Mouse (Mus musculus) hindbrain, embryonic 10.5 days (tissue): ENCODE measurements at regions not wholly inside any gene's neighbourhood (a gene's known extent, or its start where the extent isn't known, plus 50 kb on each side); places are given as distances from the start of the nearest gene placed in this dataset.

Source experiments
- DNase-seq: peaks from one replicate; pipeline ENCODE4 v3.0.0-alpha.2; 2017; ENCODE audit warnings: low spot score
- H3K27ac ChIP-seq: fragments of 300-500 bp; sonication (generic); 2 replicates; pipeline ENCODE4 v1.5.1; 2016; ENCODE audit warnings: mild to moderate bottlenecking, moderate library complexity
- H3K27me3 ChIP-seq: fragments of 300-500 bp; sonication (generic); 2 replicates; pipeline ENCODE4 v1.6.1; 2016; ENCODE audit warnings: mild to moderate bottlenecking; ENCODE audit not compliant: poor library complexity, insufficient read depth, severe bottlenecking
- H3K36me3 ChIP-seq: fragments of 300-500 bp; sonication (generic); 2 replicates; pipeline ENCODE4 v1.6.1; 2016; ENCODE audit warnings: mild to moderate bottlenecking, moderate library complexity
- H3K4me1 ChIP-seq: fragments of 300-500 bp; sonication (generic); replicated peaks from 2 replicates; pipeline ENCODE4 v1.6.1; 2016; ENCODE audit warnings: mild to moderate bottlenecking
- H3K4me3 ChIP-seq: fragments of 300-500 bp; sonication (generic); 2 replicates; pipeline ENCODE4 v1.5.1; 2016; ENCODE audit warnings: mild to moderate bottlenecking, moderate library complexity
- H3K9me3 ChIP-seq: fragments of 300-500 bp; sonication (generic); 2 replicates; pipeline ENCODE4 v1.6.1; 2016; ENCODE audit warnings: mild to moderate bottlenecking, moderate library complexity
- WGBS: fragments of 180-500 bp; shearing (Covaris S2); methylation state at CpG from one replicate; pipeline ENCODE4 v1.1.7; 2016; 5-methylcytosine and 5-hydroxymethylcytosine counted together

DNA sequence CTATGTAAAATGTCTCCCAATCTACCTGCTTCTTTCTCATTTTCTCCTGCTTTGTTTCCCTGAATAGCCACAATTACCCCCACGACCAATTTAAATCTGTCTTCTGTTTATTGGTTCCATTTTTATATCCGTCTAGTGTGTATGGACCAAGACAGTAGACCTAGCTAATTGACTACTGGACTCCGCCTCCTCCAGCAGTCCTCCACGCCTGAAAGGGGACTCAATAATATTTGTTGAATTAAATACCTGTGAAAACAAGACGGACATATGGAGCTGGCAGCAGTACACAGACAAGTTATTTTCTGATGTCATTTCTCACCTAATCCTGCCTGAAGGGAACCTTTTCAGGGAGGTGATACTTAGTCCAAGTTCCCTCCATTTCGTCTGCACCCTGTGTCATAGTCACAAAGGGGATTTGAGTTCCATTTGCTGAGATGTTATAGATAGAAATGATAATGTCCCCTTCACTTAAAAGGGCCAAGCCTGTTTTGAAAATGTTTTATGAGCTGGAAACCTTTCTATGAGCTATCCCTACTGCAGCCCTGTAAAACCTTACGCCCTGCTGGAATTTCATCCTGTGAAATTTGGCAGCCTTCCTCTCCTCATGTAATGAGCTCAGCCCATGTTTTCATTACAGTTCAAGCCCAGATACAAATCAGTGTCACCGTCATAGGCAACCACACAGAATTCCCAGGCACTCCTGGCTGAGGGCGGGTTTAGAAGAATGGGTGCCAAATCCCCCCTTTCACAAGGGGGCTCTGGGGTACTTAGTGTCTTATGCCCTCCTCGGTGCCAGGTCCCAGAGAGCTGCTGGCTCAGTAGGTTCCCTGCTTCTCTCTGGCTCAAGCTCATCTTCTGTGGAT, 391.1 kb upstream of the Id4 start:
- Histone ChIP-seq H3K36me3 (no peaks in the 10 kb centered on the region), H3K9me3 (no peaks in the 10 kb centered on the region), H3K4me3 (no peak overlapping the region), H3K27ac (no peak overlapping the region), H3K27me3 (no peaks in the 10 kb centered on the region), H3K4me1 (peaks cover 16% of the 10 kb centered on the region)
- DNase-seq = no peak
- 83% methylated on average over 10 of the region's 10 CpGs for WGBS

DNA sequence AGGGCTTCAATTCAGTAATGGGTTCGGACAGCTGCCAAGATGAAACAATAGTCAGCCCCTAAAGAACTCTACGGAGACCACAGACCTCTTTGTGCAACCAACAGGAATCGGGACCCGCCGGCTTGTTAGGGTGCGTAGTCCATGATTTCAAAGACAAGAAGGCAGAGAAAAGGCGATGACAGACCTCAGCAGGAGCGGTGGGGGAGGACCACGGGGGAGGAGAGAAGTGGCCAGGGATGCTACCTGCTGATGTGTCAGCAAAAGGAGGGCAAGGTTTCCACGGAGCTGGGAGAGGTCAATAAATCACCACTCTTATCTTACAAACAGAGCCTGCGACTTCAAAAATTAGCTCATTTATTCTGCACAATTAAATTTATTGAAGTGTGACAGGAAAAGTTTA, 388.4 kb upstream of the Id4 start:
- H3K4me1 ChIP-seq = peaks cover 16% of the 10 kb centered on the region
- H3K9me3 ChIP-seq = no peaks in the 10 kb centered on the region
- WGBS = 20% methylated on average over 11 of the region's 11 CpGs
- H3K27me3 ChIP-seq = no peaks in the 10 kb centered on the region
- no peaks in the 10 kb centered on the region for H3K36me3 ChIP-seq
- DNase-seq = no peak
- H3K27ac ChIP-seq = no peak overlapping the region
- no peak overlapping the region for H3K4me3 ChIP-seq

DNA sequence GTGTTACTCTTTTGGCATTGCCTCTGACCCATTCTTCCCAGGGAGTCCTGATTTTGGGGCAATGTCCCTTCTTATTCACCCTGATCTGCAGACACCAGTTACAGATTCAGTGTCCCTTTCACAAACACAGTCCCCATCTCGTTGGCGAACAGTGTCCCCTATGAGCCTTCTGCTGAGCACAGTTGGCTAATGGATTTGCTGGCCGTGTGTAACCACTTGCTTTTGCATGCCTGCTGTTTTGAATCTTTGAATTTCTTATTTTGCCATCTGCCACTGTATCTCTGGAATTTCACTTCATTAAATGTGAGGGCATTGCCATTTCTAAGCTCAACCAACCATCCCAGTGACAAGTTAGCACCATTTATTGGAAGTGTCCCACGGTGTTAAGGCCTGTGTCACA, 368.5 kb upstream of the Id4 start:
- no peaks in the 10 kb centered on the region for H3K27me3 ChIP-seq
- no peaks in the 10 kb centered on the region for H3K36me3 ChIP-seq
- no peak overlapping the region for H3K27ac ChIP-seq
- DNase-seq = no peak
- no peak overlapping the region for H3K4me3 ChIP-seq
- H3K4me1 ChIP-seq = peaks cover 10% of the 10 kb centered on the region; the same call in 1 of the 2 replicates
- no peaks in the 10 kb centered on the region for H3K9me3 ChIP-seq
- WGBS = 91% methylated on average over 4 of the region's 4 CpGs

DNA sequence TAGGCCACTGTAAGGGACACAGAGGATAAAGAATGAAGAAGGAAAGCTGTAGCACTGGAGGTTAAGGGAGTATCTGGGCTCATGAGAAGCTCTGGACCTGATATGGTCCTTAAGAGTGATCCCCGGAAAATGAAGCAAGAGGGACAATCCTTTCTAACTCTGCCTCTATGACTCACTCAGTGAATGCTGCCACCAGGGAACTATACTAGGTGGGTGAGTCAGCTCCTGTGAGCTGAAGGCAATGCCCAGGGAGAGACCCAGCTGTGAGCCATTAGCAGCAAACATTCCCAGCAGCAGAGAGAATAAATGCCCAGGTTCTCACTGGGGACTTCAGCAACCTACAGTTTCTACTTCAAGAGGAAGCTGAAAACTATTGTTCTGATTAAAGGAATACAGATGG, 366.7 kb upstream of the Id4 start:
- Histone ChIP-seq H3K27me3 (no peaks in the 10 kb centered on the region), H3K9me3 (peaks cover 9% of the 10 kb centered on the region; the same call in 1 of the 2 replicates), H3K36me3 (no peaks in the 10 kb centered on the region), H3K27ac (no peak overlapping the region), H3K4me3 (no peak overlapping the region), H3K4me1 (peaks cover 10% of the 10 kb centered on the region; the same call in 1 of the 2 replicates)
- 88% methylated on average over 1 of the region's 1 CpGs for WGBS
- DNase-seq = no peak

DNA sequence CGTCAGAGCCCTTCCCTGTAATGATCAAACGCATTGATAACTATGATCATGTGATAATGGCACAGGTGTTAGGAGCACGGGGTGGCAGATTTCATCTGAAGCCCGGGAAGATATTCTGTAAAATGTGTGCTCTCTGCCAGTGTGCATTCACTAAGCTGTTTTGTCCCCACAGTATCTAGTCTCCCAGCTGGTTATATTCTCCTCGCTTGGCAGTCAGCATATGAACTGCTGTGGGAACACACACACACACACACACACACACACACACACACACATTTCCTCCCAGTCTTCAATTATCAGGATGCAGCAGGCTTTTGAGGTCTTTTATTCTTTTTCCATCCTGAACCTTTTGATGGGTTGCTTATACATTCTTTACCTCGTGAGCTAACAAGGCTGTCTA, 365.8 kb upstream of the Id4 start:
- no peaks in the 10 kb centered on the region for H3K27me3 ChIP-seq
- no peak overlapping the region for H3K27ac ChIP-seq
- H3K4me3 ChIP-seq = no peak overlapping the region
- peaks cover 10% of the 10 kb centered on the region; the same call in 1 of the 2 replicates for H3K4me1 ChIP-seq
- peaks cover 9% of the 10 kb centered on the region; the same call in 1 of the 2 replicates for H3K9me3 ChIP-seq
- no peaks in the 10 kb centered on the region for H3K36me3 ChIP-seq
- no peak for DNase-seq
- 86% methylated on average over 6 of the region's 6 CpGs for WGBS

DNA sequence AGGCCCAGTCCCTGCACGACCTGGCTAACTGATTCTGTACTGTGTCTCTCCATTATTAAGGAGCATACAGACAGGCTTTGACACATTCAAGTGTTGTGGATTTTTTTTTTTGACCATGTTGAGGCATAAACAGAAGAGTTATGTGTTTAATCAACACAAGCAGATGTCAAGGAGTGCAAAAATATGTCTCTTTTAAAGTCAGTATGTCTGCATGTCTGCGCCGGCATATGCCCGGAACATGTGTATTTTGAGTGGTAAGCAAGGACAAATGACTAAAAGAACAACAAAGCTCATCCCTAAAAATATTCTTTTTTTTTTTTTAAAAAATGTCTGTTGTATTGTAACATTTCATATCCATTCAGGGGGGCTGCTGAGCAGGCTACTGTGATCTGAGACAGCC, 364.4 kb upstream of the Id4 start:
- WGBS = 86% methylated on average over 4 of the region's 4 CpGs
- H3K9me3 ChIP-seq = peaks cover 9% of the 10 kb centered on the region; the same call in 1 of the 2 replicates
- H3K4me3 ChIP-seq = no peak overlapping the region
- no peak overlapping the region for H3K27ac ChIP-seq
- H3K4me1 ChIP-seq = peaks cover 10% of the 10 kb centered on the region; the same call in 1 of the 2 replicates
- H3K36me3 ChIP-seq = no peaks in the 10 kb centered on the region
- H3K27me3 ChIP-seq = no peaks in the 10 kb centered on the region
- DNase-seq = no peak

DNA sequence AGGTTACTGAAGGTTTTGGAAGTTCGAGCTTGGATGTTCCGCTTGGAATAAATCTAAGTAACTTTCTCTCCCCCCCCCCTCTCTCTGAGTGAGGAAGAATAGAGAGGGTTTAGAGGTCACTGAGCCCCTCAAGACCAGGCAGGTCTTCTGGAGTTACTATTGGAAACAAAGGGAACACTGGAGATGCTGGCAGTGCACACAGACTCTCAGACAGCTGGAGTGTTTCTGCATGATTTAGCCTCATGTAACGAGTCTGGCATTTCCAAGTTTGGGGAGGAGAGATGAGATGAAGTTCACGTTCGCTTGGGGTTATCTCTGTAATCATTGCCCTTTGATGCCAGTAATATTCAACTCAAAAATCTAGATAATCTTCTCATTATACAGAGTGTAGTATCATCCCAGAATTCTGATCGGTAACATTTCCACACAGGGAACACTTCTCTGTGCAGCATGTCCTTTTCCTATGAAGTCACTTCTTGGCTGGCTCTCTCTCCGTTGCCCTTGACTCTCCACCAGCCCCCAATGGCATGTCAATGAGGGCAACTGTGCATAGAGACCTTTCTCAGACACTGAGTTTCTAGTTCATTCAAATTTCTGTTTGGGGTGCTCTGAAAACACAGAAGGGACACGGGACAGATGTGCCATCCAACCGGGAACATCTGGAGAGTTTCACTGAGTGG, 351.0 kb upstream of the Id4 start:
- Histone ChIP-seq H3K4me1 (peaks cover 13% of the 10 kb centered on the region), H3K27me3 (no peaks in the 10 kb centered on the region), H3K27ac (peak overlapping the region; percentile 41; the same call in 1 of the 2 replicates), H3K4me3 (no peak overlapping the region), H3K36me3 (no peaks in the 10 kb centered on the region), H3K9me3 (no peaks in the 10 kb centered on the region)
- DNase-seq = no peak
- WGBS = 70% methylated on average over 9 of the region's 9 CpGs

DNA sequence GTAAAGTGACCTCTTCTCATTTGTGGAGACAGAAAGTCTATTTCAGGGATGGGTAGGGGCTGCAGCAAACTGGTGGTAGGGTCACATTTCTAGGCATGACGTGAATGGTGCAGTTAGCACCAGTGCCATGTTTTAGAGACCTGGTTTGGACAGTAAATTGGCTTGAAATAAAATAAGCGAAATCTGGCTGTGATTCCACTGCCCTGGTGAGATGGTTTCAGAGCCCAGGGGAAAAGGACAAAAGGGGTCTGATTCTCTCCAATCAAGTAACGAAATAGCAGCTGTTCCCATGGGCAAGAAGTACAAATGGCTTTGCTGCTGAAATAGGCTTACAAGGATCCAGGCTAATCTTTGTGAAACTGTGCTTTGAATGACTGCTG, 350.5 kb upstream of the Id4 start:
- Histone ChIP-seq H3K4me3 (no peak overlapping the region), H3K27ac (no peak overlapping the region; the same call in 1 of the 2 replicates), H3K36me3 (no peaks in the 10 kb centered on the region), H3K9me3 (no peaks in the 10 kb centered on the region), H3K4me1 (peaks cover 13% of the 10 kb centered on the region), H3K27me3 (no peaks in the 10 kb centered on the region)
- DNase-seq = no peak
- WGBS = 73% methylated on average over 3 of the region's 3 CpGs

DNA sequence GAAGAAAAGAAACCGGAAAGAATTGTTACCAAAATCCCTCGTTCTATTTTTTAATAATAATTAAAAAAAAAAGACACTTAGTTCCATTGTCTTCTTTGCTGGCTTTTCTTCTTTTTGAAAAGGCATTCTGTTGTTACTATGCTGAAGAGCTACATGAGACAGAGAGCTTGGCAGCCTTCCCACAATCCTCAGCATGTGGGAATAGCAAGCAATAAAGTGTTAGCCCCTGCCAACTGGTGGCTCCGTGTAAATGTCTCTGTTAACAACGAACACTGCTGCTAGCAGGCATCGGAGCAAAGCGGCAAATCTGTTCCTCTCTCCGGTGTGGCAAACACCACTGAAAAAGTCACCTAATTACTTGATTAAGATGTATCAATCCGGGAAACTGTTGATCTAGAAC, 344.6 kb upstream of the Id4 start:
- H3K9me3 ChIP-seq = peaks cover 9% of the 10 kb centered on the region; the same call in 1 of the 2 replicates
- DNase-seq = no peak
- no peak overlapping the region for H3K27ac ChIP-seq
- no peak overlapping the region for H3K4me3 ChIP-seq
- H3K36me3 ChIP-seq = no peaks in the 10 kb centered on the region
- no peaks in the 10 kb centered on the region for H3K27me3 ChIP-seq
- no peaks in the 10 kb centered on the region for H3K4me1 ChIP-seq
- 91% methylated on average over 8 of the region's 8 CpGs for WGBS

DNA sequence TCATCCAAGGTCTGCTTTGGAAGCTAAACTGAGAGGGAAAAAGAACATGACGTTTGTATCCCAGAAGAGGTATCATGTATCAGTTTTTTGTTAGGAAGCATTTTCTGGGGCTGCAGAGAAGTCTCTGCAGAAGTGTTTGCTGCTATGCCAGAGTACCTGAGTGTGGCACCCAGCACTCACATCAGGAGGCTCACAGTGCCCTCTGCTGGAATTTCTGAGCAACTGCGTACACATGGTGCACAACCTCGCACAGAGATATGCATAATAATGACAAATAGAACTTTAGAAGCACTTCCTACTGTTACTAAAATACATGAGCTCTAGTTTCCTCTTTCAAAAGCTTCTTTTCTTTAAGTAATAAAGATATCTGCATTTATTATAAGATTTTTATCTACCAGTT, 343.7 kb upstream of the Id4 start:
- over 99% methylated on average over 3 of the region's 3 CpGs for WGBS
- Histone ChIP-seq H3K36me3 (no peaks in the 10 kb centered on the region), H3K27ac (no peak overlapping the region), H3K9me3 (peaks cover 9% of the 10 kb centered on the region; the same call in 1 of the 2 replicates), H3K4me1 (no peaks in the 10 kb centered on the region), H3K27me3 (no peaks in the 10 kb centered on the region), H3K4me3 (no peak overlapping the region)
- DNase-seq = no peak

DNA sequence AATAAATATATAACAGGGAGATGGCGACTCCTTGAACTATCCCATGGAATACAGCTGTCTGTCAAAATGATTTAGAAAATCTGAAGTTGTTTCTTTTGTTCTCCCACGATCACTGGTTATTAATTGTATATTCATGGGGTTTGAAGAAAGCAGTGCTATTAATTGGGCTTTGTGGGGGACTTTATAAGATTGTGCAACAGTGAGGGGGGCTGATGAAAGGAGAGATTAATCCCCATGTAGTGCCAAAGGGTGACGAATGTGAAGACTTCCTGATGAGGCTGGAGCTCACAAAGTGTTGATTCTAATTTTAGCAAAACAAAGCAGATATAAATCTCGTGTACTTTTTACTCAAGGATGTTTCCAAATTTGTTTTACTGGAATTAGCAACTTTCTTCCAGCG, 340.0 kb upstream of the Id4 start:
- Histone ChIP-seq H3K9me3 (peaks cover 9% of the 10 kb centered on the region; the same call in 1 of the 2 replicates), H3K4me1 (no peaks in the 10 kb centered on the region), H3K36me3 (no peaks in the 10 kb centered on the region), H3K4me3 (no peak overlapping the region), H3K27me3 (no peaks in the 10 kb centered on the region), H3K27ac (no peak overlapping the region)
- 74% methylated on average over 5 of the region's 5 CpGs for WGBS
- no peak for DNase-seq

DNA sequence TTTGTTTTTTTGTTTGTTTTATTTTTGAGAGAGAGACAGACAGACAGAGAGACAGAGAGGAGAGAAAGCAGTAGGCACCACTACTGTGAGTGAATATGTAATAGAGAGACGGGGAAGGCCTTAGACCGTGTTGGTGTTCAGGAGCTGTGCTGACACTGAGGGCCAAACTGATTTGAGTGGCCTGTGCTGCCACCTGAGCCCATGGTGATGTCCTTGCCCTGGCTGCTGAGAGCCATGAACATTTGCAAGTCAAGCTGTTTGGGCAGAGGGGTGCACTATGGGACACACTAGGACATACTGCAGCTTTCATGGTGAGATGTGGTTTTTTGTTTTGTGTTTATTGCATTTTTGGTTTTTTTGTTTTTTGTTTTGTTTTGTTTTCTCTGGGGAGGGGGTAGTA, 320.3 kb upstream of the Id4 start:
- Histone ChIP-seq H3K4me1 (peaks cover 21% of the 10 kb centered on the region), H3K36me3 (no peaks in the 10 kb centered on the region), H3K27ac (peak overlapping the region; percentile 23; the same call in 1 of the 2 replicates), H3K4me3 (no peak overlapping the region), H3K27me3 (peaks cover 12% of the 10 kb centered on the region), H3K9me3 (peaks cover 6% of the 10 kb centered on the region)
- no peak for DNase-seq
- WGBS = 87% methylated on average over 2 of the region's 2 CpGs

DNA sequence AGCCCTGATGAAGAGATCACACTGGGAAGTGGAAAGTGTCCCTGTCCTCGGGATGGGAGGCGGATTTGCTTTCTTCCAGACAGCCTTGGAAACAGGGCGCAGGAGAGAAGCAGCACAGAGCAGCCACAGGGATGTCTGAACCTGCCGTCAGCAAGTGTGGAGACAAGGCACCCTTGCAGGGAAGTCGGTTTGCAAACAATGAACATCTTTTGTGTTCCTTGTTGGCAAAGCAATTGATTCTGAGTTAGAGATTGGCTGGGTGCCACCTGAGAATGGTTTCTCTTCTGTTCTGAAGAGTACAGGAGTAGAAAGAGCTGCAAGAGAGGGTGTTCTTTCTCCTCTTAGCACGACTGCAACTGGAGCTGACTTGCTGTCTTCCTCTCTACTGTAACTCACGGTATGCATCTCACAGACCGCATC, 318.6 kb upstream of the Id4 start:
- Histone ChIP-seq H3K4me3 (peak overlapping the region; percentile 32), H3K27me3 (peaks cover 12% of the 10 kb centered on the region), H3K36me3 (no peaks in the 10 kb centered on the region), H3K27ac (peak overlapping the region; percentile 82), H3K9me3 (0 out of 2 replicates have a peak, but pooled peaks cover 2% of the 10 kb centered on the region), H3K4me1 (peaks cover 21% of the 10 kb centered on the region)
- WGBS = 9% methylated on average over 8 of the region's 8 CpGs
- peak; percentile 30 for DNase-seq
